Mouse (Mus musculus) lung, adult 2 months (tissue): ENCODE results near the gene Hoxa4. TPM values are rescaled to one million over a fixed set of nuclear protein-coding genes. Genes with fewer than 3 reads are reported as not detected.

Experiments
- DNase-seq: peaks from one replicate; pipeline ENCODE4 v3.0.0; 2022
- H3K4me1 ChIP-seq: fragments of 200-500 bp; 2 replicates; pipeline ENCODE4 v1.6.1; 2011; ENCODE audit warnings: low read length; ENCODE audit not compliant: control insufficient read depth, insufficient read depth
- H3K4me3 ChIP-seq: fragments of 200-500 bp; replicated peaks from 2 replicates; pipeline ENCODE3; 2011; ENCODE audit warnings: low read depth, mild to moderate bottlenecking, control low read depth, low read length; ENCODE audit errors: extremely low read depth
- CTCF ChIP-seq: fragments of 200-500 bp; IDR thresholded peaks from 2 replicates; pipeline ENCODE4 v1.5.1; 2011; ENCODE audit warnings: mild to moderate bottlenecking, low read length, control low read depth; ENCODE audit not compliant: insufficient read depth
- POLR2A ChIP-seq: fragments of 200-500 bp; IDR thresholded peaks from 2 replicates; pipeline ENCODE4 v1.6.1; 2011; ENCODE audit warnings: low read depth, mild to moderate bottlenecking, control low read depth, low read length, borderline replicate concordance; ENCODE audit errors: extremely low read depth
- WGBS: fragments of 180-500 bp; shearing (Covaris S2); methylation state at CpG from one replicate; pipeline ENCODE4 v1.1.7; 2018; 5-methylcytosine and 5-hydroxymethylcytosine counted together
- polyA plus RNA-seq: library from polyadenylated mRNA; depleted of rRNA; stranded (reverse); fragments of >200 nt; gene quantifications from 2 replicates; pipeline ENCODE4 v1.2.3, GENCODE M21; 2012

Gene Hoxa4
- polyA plus RNA-seq, 1 experiment, result 8.4 TPM

DNA sequence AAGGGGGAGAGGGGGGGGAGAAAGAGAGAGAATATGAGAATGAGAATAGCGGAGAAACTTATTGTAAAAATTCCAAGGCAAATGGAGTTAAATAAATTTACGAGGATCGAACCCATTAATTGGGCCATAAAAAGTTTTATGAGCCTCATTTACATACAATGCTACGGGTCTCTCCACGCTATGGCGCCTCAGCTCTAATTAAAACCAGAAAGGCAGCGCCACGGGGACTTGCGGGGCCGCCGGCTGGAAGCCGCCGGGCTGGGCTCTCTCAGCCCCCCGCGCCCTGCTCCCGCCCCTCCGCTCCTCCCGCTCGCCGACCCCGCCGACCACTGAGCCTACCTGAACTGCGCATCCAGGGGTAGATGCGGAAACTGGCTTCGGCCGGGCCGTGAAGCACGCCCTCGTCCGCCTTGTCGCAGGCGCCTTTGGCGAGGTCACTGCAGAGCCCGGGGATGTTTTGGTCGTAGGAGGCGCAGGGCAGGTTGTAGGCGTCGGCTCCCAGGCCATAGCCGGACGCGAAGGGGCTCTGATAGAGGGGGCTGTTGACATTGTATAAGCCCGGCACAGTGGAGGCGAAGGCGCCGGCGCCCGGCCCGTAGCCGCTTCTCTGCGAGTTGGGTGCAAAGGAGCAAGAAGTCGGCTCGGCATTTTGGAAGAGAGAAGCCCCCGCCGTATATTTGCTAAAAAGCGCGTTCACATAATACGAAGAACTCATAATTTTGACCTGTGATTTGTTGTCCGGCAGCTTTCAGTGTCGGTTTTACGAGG, 25.3 kb upstream of the Hoxa4 start:
- 4% methylated on average over 60 of the region's 60 CpGs for WGBS
- peak overlapping the region; percentile 54 for H3K4me3 ChIP-seq
- DNase-seq, result no peak

DNA sequence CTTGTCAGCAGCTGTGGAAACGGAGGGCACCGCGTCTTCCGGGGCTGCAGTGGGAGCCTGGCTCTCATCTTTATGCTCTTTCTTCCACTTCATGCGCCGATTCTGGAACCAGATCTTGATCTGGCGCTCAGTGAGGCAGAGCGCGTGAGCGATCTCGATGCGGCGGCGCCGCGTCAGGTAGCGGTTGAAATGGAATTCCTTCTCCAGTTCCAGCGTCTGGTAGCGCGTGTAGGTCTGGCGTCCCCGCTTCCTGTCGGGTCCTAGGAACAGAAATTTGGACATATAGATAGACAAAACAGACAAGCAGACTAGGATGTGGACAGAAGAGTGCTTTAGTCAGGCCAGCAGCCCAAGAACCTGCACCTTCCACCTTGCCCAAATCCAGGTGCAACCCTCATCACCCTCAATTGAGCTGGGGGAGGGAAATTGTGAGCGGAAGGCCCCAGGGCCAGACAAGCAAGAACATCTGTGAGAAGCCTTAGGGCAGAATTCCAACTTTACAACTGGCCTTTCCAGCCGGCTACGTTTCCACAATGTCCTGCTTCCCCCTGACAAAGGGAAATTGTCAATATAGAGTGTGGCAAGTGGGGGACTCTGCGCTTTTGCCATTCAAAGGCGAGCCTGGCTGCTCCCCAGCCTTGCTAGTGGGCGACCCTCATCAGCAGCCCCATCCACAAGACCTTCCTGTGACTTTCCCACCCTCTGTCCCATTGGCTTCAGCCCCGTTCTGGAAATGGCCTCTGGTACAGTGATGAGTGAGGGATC, 24.4 kb upstream of the Hoxa4 start:
- no peak for TF ChIP-seq CTCF
- no peak for TF ChIP-seq POLR2A
- 19% methylated on average over 30 of the region's 30 CpGs for WGBS
- DNase-seq, result no peak
- H3K4me3 ChIP-seq, result no peak overlapping the region
- peaks cover 12% of the 10 kb centered on the region for H3K4me1 ChIP-seq

More for the DNA sequence above, 25.3 kb upstream of the Hoxa4 start:
- no peak for TF ChIP-seq POLR2A
- no peak for TF ChIP-seq CTCF
- peaks cover 14% of the 10 kb centered on the region for H3K4me1 ChIP-seq

DNA sequence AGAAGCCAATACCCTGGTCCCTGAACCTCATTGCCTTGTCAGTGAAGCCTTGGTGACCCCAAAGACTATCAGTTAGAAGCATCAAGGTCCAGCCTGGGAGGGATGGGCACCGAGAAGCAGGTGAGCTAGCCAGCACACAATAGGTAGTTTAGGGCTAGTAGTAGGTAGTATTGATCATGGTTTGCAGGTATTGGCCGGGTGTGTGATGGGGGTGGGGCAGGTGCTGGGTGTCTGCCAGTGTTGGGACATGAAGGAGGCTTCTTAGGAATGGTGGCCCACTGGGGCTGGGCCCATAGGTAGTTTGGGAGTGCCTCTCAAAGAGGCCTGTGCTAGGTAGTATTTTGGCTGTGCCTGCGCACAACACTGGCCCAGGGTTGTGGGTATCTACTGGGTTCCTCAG, 23.5 kb upstream of the Hoxa4 start:
- Histone ChIP-seq H3K4me1 (peaks cover 12% of the 10 kb centered on the region), H3K4me3 (no peak overlapping the region)
- no peak for DNase-seq
- no peak for TF ChIP-seq CTCF
- no peak for TF ChIP-seq POLR2A
- 50% methylated on average over 3 of the region's 3 CpGs for whole genome bisulfite sequencing

- TF ChIP-seq CTCF (no peak), POLR2A (no peak)
- no peak for DNase-seq
- H3K4me1 ChIP-seq, result peaks cover 12% of the 10 kb centered on the region
- 38% methylated on average over 5 of the region's 5 CpGs for whole genome bisulfite sequencing
- H3K4me3 ChIP-seq, result no peak overlapping the region
Observed at GRCm38 (mm10) chr6:52214271-52214670, 22.7 kb upstream of the Hoxa4 start.

DNA sequence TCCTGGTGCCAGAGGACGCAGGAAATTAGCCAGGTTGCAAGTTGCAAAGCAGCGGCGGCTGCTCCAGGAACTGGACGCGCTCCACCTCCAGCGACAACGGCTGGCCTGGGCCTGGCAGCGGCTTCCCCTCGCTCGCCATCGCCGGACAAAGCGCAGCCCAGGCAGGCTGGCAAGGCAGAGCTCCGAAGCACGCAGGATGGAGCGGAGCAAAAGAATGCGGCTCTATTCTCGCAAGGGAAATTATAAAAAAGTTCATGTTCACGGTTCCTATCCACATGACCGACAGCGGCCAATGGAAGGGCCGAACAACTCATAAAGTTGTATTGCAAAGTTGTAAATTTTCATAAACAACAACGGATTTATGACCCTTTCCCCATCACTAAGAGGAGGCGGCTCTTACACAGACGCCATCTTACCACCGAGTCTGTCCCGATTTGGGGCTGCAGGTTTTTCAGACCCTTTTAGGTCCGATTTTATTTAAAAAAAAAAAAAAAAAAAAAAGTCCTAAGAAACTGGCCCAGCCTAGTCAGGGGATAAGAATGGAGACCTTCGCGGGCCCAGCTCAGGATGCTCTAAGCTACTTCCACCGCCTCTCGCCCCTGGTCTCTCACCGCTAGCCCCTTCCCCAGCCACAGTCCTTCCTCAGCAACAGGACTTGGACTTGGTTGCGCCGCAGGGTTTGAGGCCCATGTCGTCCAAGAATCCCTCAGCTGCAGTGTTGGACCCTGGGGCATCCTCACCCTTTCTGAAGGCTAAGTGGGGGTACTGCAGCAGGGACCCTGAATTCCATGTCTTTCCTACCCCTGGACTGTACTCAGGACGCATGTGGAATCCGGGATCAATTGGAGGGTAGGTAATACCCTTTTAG, 21.8 kb upstream of the Hoxa4 start, which contains the start of the genes Hoxa3 and Gm28308:
Hoxa3 (minus strand) TSS at position 218 of the 868 bp plus-strand sequence.
Gm28308 (minus strand) TSS at position 221 of the 868 bp plus-strand sequence.
- WGBS, result 11% methylated on average over 38 of the region's 38 CpGs
- Histone ChIP-seq H3K4me3 (peak within 1 kb of the TSS; percentile 69), H3K4me1 (peaks cover 15% of the 10 kb centered on the region)
- TF ChIP-seq CTCF (no peak), POLR2A (peak; percentile 40; the same call in 1 of the 2 replicates)
- no peak for DNase-seq

DNA sequence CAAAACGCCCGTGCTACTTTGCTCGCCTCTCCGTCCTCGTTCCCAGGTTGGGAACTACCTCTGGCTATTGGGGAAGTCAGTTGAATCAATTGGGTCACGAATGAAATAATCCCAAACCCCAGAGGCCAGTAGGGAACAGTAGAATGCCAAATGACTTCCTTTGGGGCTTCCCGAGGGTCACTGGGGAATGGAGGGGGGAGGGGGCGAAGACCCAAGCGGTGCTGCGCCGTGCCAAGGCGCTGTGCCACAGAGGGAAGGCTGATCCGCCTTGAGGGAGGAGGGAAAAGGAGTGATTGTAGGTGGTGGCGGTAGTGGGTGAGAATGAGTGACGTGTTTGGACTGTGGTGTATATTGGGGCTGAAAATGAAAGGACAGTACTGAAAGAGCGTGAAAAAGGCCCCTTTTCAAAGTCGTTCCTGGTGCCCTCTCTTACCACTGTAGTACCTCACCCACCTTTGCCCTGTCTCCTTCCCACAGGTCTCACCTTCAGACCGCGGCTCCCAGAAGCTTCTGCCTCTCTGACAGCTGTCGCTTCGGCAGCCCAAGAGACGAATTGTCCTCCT, 21.1 kb upstream of the Hoxa4 start:
- peaks cover 15% of the 10 kb centered on the region for H3K4me1 ChIP-seq
- TF ChIP-seq CTCF (no peak), POLR2A (no peak)
- DNase-seq, result no peak
- 6% methylated on average over 22 of the region's 22 CpGs for WGBS
- peak overlapping the region; percentile 69 for H3K4me3 ChIP-seq

- 7% methylated on average over 13 of the region's 13 CpGs for WGBS
- Histone ChIP-seq H3K4me1 (peaks cover 15% of the 10 kb centered on the region), H3K4me3 (peak overlapping the region; percentile 69)
- TF ChIP-seq CTCF (no peak), POLR2A (no peak)
- no peak for DNase-seq
Observed at GRCm38 (mm10) chr6:52211961-52212360, 20.4 kb upstream of the Hoxa4 start.

GRCm38 (mm10) chr6:52211170-52211935, 19.8 kb upstream of the Hoxa4 start:
- 4% methylated on average over 37 of the region's 37 CpGs for WGBS
- Histone ChIP-seq H3K4me1 (peaks cover 15% of the 10 kb centered on the region), H3K4me3 (peak overlapping the region; percentile 69)
- peak; percentile 81 for DNase-seq
- TF ChIP-seq POLR2A (peak; percentile 51; the same call in 1 of the 2 replicates), CTCF (peak; percentile 44; the same call in 1 of the 2 replicates)

GRCm38 (mm10) chr6:52209685-52210046, 18.1 kb upstream of the Hoxa4 start:
- Histone ChIP-seq H3K4me3 (no peak overlapping the region), H3K4me1 (peaks cover 15% of the 10 kb centered on the region)
- DNase-seq, result no peak
- TF ChIP-seq POLR2A (no peak), CTCF (no peak)
- 57% methylated on average over 12 of the region's 12 CpGs for WGBS
